Mouse (Mus musculus) myocyte (in vitro differentiated cells): Measurements from ENCODE around the gene Npas1.

Experiments used
- MAX ChIP-seq: IDR thresholded peaks from one replicate; pipeline ENCODE4 v1.6.1; 2011; ENCODE audit warnings: low read depth, mild to moderate bottlenecking, control low read depth
- POLR2A ChIP-seq: IDR thresholded peaks from one replicate; pipeline ENCODE4 v1.6.1; 2011; ENCODE audit warnings: low read depth, mild to moderate bottlenecking, control low read depth, moderate library complexity; ENCODE audit not compliant: insufficient read length
- TCF12 ChIP-seq: IDR thresholded peaks from one replicate; pipeline ENCODE4 v1.6.1; 2011; ENCODE audit warnings: mild to moderate bottlenecking, control low read depth; ENCODE audit not compliant: poor library complexity, insufficient read depth, severe bottlenecking
- USF1 ChIP-seq: IDR thresholded peaks from one replicate; pipeline ENCODE4 v1.6.1; 2011; ENCODE audit warnings: low read depth, mild to moderate bottlenecking, control low read depth, moderate library complexity

DNA sequence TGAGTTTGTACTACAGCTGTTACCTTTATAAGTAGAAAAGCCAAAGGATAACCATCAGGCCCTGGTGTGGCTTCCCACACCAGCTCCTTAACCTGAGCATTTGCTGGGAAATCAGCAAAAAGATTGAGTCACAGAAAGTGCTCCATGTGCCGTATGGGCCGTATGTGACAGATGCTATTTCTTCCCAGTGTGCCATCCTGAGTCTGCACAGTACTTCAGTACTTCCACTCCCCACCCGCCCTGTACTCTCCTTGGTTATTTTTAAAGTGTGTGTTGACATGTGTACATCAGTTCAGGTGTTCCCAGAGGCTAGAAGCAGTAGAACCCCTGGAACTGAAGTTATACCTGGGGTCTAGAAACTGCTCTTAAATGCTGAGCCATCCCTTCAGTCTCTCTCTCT is 70.5 kb downstream of the Npas1 start:
- TF ChIP-seq POLR2A = no peak
- no peak for TF ChIP-seq USF1
- no peak for TF ChIP-seq MAX
- no peak for TF ChIP-seq TCF12
